Mouse (Mus musculus) forebrain, embryonic 14.5 days (tissue): ENCODE measurements around the gene Grip1. TPM values are rescaled to one million over a fixed set of nuclear protein-coding genes. Genes with fewer than 3 reads are reported as not detected.

Source experiments
- ATAC-seq: fragments of 200-750 bp; cut with Nextera tagmentation; 2 replicates; pipeline ENCODE4 v1.8.0; 2017; ENCODE audit warnings: mild to moderate bottlenecking, moderate library complexity
- DNase-seq: peaks from one replicate; pipeline ENCODE4 v3.0.0-alpha.2; 2015; ENCODE audit warnings: low spot score
- H3K27ac ChIP-seq: fragments of 300-500 bp; sonication (generic); 2 replicates; pipeline ENCODE4 v1.5.1; 2014; ENCODE audit warnings: low read depth, mild to moderate bottlenecking, control low read depth, low read length, moderate library complexity
- H3K27me3 ChIP-seq: fragments of 300-500 bp; sonication (generic); replicated peaks from 2 replicates; pipeline ENCODE4 v1.6.1; 2014; ENCODE audit warnings: low read length, control low read depth, mixed read lengths; ENCODE audit not compliant: control insufficient read depth, insufficient read depth
- H3K36me3 ChIP-seq: fragments of 300-500 bp; sonication (generic); 2 replicates; pipeline ENCODE4 v1.6.1; 2014; ENCODE audit warnings: low read length, control low read depth; ENCODE audit not compliant: control insufficient read depth, insufficient read depth
- H3K4me1 ChIP-seq: fragments of 300-500 bp; sonication (generic); 2 replicates; pipeline ENCODE4 v1.6.1; 2014; ENCODE audit warnings: antibody characterized with exemption, low read length, control low read depth; ENCODE audit not compliant: control insufficient read depth, insufficient read depth
- H3K4me2 ChIP-seq: fragments of 300-500 bp; sonication (generic); 2 replicates; pipeline ENCODE4 v1.6.1; 2014; ENCODE audit warnings: mild to moderate bottlenecking, control low read depth, low read length
- H3K4me3 ChIP-seq: fragments of 300-500 bp; sonication (generic); 2 replicates; pipeline ENCODE4 v1.5.1; 2014; ENCODE audit warnings: low read depth, low read length, control low read depth
- H3K9ac ChIP-seq: fragments of 300-500 bp; sonication (generic); 2 replicates; pipeline ENCODE4 v1.6.1; 2014; ENCODE audit warnings: mild to moderate bottlenecking, low read length, control low read depth, moderate library complexity
- H3K9me3 ChIP-seq: fragments of 300-500 bp; sonication (generic); replicated peaks from 2 replicates; pipeline ENCODE4 v1.6.1; 2016; ENCODE audit warnings: low read length, control low read depth, mixed read lengths; ENCODE audit not compliant: control insufficient read depth
- WGBS: fragments of 180-500 bp; shearing (Covaris S2); extraction: QIAGEN DNeasy Blood & Tissue Kit; methylation state at CpG from one replicate; pipeline ENCODE4 v1.1.7; 2014; 5-methylcytosine and 5-hydroxymethylcytosine counted together
- polyA plus RNA-seq: library from polyadenylated mRNA; unstranded; fragments of >200 nt; fragmentation: Nextera tagmentation; extraction: Ambion mirVana; gene quantifications from 2 replicates; pipeline ENCODE4 v1.2.1, GENCODE M21; 2014

The Grip1 gene
- polyA plus RNA-seq, result 15.0 and 15.6 TPM in 2 replicates

DNA sequence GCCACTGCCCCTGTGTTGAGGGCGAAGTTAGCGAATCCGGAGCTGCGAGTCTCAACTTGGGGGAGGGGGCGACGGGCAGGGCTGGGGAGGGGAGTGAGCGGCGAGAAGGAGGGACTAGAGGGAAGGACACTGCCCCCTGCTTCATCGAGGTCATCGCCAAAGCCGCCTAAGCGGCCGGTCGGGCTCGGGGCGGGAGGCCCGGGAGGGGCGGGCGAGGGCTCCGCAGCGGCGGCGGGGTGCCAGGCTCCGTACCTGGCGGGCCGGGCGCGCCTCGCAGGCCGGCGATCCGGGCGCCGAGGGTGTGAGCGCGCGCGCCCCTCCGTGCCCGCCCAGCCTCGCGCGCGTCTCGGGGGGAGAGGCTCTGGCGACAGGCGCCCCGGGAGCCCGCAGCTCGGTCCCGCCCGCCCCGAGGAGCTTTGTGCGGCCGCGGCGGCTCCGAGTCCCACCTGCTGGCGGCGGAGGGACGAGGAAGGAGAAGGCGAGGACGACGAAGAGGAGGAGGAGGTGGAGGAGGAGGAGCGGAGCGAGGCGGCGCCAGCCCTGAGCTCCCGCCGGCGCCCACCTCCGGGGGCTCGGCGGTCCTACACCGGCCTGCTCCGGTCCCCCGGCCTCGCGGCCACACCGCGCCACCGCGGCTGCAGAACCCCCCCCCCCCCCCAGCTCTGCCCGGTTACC lies at the start of gene Grip1:
Gene Grip1, plus strand, starts transcription at position 400 of the 675 bp plus-strand sequence.
- H3K27me3 ChIP-seq, result no peaks in the 10 kb centered on the region
- WGBS, result under 1% methylated on average over 31 of the region's 84 CpGs
- H3K4me2 ChIP-seq, result peak within 1 kb of the TSS; percentile 97
- H3K9ac ChIP-seq, result peak within 1 kb of the TSS; percentile 81
- H3K36me3 ChIP-seq, result no peaks in the 10 kb centered on the region
- no peaks in the 10 kb centered on the region for H3K9me3 ChIP-seq
- peaks cover 11% of the 10 kb centered on the region for H3K4me1 ChIP-seq
- peak within 1 kb of the TSS; percentile 72 for H3K4me3 ChIP-seq
- ATAC-seq (peak; percentile 91), DNase-seq (peak; percentile 78)
- H3K27ac ChIP-seq, result peak within 1 kb of the TSS; percentile 84

- Histone ChIP-seq H3K9ac (no peak overlapping the region), H3K4me1 (no peaks in the 10 kb centered on the region), H3K4me2 (no peak overlapping the region), H3K27me3 (no peaks in the 10 kb centered on the region), H3K36me3 (no peaks in the 10 kb centered on the region), H3K9me3 (no peaks in the 10 kb centered on the region), H3K4me3 (no peak overlapping the region), H3K27ac (no peak overlapping the region)
- DNase-seq (no peak), ATAC-seq (no peak)
- 96% methylated on average over 9 of the region's 9 CpGs for WGBS
Observed at GRCm38 (mm10) chr10:119405103-119405502, 48.5 kb upstream of the Grip1 start.

DNA sequence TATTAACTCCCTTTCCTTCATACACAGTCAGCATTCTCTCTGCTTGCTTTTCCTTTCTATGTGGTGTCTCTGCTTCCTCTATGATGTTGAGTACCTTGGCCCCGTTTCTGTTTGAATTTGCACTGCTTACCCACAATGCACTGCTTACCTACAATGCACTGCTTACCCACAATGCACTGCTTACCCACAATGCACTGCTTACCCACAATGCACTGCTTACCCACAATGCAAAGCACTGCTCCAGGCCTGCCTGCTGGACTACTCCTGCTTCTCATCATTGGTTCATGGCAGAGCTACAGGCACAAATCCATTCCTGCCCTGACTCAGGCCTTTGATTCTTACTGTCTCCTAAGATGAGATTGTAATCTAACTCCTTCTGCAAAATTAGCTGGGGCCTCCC lies 48.0 kb upstream of the Grip1 start:
- no peaks in the 10 kb centered on the region for H3K4me1 ChIP-seq

DNA sequence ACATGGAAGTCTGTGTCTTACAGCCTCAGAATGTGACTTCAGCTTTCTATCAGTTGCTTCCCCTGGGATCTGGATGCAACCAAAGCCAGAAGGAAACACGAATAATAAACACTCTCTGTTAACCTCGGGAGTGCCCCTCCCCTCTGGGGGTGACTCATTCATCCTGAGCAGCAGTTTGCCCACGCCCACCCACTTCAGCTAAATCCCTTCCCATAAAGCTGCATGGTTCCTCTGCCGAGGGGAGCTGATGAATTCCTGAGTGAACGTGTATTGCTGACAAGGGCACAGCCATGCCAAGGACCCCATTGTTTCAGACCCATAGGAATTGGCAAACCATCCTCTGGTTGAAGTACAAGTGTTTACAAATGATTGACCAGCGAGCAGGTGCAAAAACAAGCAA lies 45.3 kb upstream of the Grip1 start:
- no peak overlapping the region for H3K27ac ChIP-seq
- H3K4me2 ChIP-seq, result no peak overlapping the region
- H3K4me3 ChIP-seq, result no peak overlapping the region
- ATAC-seq (peak; percentile 52), DNase-seq (peak; percentile 18)
- H3K36me3 ChIP-seq, result no peaks in the 10 kb centered on the region
- H3K9ac ChIP-seq, result no peak overlapping the region
- no peaks in the 10 kb centered on the region for H3K4me1 ChIP-seq
- WGBS, result 15% methylated on average over 6 of the region's 6 CpGs
- H3K9me3 ChIP-seq, result no peaks in the 10 kb centered on the region
- no peaks in the 10 kb centered on the region for H3K27me3 ChIP-seq

More for the DNA sequence above, 48.0 kb upstream of the Grip1 start:
- no peak overlapping the region for H3K4me2 ChIP-seq
- DNase-seq (no peak), ATAC-seq (no peak)
- no peak overlapping the region for H3K4me3 ChIP-seq
- H3K27ac ChIP-seq, result no peak overlapping the region
- no peaks in the 10 kb centered on the region for H3K9me3 ChIP-seq
- H3K27me3 ChIP-seq, result no peaks in the 10 kb centered on the region
- no peak overlapping the region for H3K9ac ChIP-seq
- WGBS, result 74% methylated on average over 1 of the region's 1 CpGs
- H3K36me3 ChIP-seq, result no peaks in the 10 kb centered on the region

DNA sequence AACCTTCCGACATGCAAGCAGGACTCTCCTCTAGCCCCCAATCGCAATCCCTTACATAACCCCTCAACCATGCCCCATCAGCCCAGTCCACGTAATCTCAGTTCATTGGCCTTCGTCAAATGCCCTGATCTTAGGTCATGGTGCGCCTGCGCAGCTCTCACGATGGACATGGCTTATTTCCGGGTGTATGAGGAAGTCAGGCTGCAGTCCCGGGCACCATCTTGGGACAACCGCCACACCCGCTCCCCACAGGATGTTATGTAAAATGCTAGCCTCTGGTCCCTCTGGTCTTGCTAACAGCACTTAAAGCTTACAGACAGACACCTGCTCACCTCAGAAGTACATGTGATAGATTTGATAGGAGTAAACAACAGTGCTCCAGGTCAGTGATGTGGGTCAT lies 40.4 kb upstream of the Grip1 start:
- Histone ChIP-seq H3K4me1 (no peaks in the 10 kb centered on the region), H3K9ac (no peak overlapping the region), H3K27me3 (no peaks in the 10 kb centered on the region), H3K4me2 (no peak overlapping the region), H3K9me3 (no peaks in the 10 kb centered on the region), H3K36me3 (no peaks in the 10 kb centered on the region), H3K27ac (no peak overlapping the region), H3K4me3 (no peak overlapping the region)
- 99% methylated on average over 11 of the region's 11 CpGs for WGBS
- DNase-seq (no peak), ATAC-seq (no peak)

GRCm38 (mm10) chr10:119415106-119415505 lies 38.5 kb upstream of the Grip1 start:
- ATAC-seq, result no peak
- Histone ChIP-seq H3K36me3 (no peaks in the 10 kb centered on the region), H3K4me2 (no peak overlapping the region), H3K9me3 (no peaks in the 10 kb centered on the region), H3K4me1 (no peaks in the 10 kb centered on the region), H3K27ac (no peak overlapping the region), H3K4me3 (no peak overlapping the region), H3K9ac (no peak overlapping the region), H3K27me3 (no peaks in the 10 kb centered on the region)
- WGBS, result 78% methylated on average over 4 of the region's 4 CpGs
- DNase-seq, result peak; percentile 24

DNA sequence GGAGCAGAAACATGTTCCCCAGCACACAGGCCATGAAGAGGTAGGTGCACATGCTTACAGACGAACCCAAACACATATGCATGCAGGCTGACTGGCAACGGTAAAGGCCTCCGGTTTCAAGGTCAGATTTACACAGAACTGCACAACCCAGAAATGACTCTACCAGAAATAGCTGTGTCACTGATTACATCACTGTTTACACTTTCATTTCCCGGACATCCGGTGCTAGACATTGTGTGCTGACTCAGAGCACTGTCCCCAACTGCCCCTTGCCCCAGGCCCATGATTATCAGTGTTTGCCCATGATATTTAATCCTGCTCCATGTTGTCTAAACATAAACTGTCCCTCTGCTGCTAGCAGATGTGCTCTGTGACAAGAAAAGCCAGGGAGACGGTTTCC lies 32.2 kb upstream of the Grip1 start:
- no peak for DNase-seq
- no peak overlapping the region for H3K4me3 ChIP-seq
- H3K4me2 ChIP-seq, result no peak overlapping the region
- H3K36me3 ChIP-seq, result no peaks in the 10 kb centered on the region
- no peak overlapping the region for H3K27ac ChIP-seq
- 86% methylated on average over 6 of the region's 6 CpGs for WGBS
- no peaks in the 10 kb centered on the region for H3K4me1 ChIP-seq
- no peak overlapping the region for H3K9ac ChIP-seq
- no peaks in the 10 kb centered on the region for H3K27me3 ChIP-seq
- no peaks in the 10 kb centered on the region for H3K9me3 ChIP-seq
- no peak for ATAC-seq

DNA sequence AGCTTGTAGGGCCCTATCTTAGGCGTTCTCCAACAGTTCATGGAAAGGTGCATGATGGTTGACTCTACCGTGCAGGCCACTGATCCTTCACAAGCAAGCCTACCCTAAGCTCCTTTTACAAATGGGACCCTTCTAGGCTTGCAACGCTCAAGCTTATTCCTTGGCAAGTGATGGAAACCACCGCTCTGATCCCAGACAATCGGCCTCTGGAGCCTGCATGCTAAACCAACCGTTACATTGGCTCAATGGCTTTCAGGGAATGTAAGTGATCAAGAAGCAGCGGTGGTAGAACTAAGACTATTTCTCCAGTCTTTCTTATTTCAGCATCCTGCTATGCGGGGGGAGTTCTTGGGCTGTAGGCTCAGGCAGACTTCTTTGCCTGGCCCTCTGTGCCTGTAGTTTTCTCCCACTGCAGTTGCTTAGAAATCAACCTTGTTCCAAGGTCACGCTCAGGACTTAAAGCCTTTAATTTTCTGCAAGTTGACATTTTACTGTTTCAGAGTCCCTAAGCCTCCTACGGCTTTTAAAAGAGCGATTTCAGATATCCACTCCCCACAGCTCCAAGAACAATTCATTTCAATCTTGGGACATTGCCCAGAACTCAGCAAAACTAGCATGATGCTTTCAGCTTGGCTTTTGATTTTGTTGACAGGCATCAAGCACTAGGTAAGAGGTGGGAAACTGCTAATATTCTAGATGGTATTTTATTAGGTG lies 29.7 kb upstream of the Grip1 start:
- H3K36me3 ChIP-seq, result no peaks in the 10 kb centered on the region
- H3K4me3 ChIP-seq, result no peak overlapping the region
- H3K9me3 ChIP-seq, result no peaks in the 10 kb centered on the region
- H3K4me1 ChIP-seq, result no peaks in the 10 kb centered on the region
- ATAC-seq (no peak), DNase-seq (peak; percentile 17)
- H3K27me3 ChIP-seq, result no peaks in the 10 kb centered on the region
- H3K4me2 ChIP-seq, result no peak overlapping the region
- WGBS, result 88% methylated on average over 11 of the region's 11 CpGs
- H3K9ac ChIP-seq, result no peak overlapping the region
- H3K27ac ChIP-seq, result no peak overlapping the region

DNA sequence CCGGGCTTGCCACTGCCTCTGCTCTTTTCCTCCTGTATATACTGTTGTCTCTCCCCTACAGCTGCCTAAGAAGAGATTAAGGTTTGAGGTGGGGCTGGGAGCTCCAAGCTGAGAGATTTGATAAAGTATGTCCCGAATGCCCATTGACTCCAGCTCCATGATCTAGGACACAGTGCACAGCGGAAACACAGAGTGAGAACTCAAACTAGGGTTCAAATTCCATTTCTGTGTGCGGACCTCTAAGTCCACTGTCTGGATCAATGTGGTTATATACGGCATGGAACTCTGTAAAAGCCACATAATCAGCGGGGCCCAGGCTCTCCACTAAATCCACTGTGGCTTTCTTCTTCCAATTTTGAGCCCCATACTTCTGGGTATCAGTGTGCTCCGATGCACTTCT lies 26.0 kb upstream of the Grip1 start:
- Histone ChIP-seq H3K27me3 (no peaks in the 10 kb centered on the region), H3K4me3 (no peak overlapping the region), H3K27ac (no peak overlapping the region), H3K4me2 (no peak overlapping the region), H3K36me3 (no peaks in the 10 kb centered on the region), H3K4me1 (no peaks in the 10 kb centered on the region), H3K9ac (no peak overlapping the region), H3K9me3 (no peaks in the 10 kb centered on the region)
- DNase-seq, result no peak
- WGBS, result 89% methylated on average over 7 of the region's 7 CpGs
- no peak for ATAC-seq
